Mouse (Mus musculus) stomach, embryonic 14.5 days (tissue): ENCODE results near the gene Sprr2f. TPM values are rescaled to one million over a fixed set of nuclear protein-coding genes. Genes with fewer than 3 reads are reported as not detected.

Experiments
- ATAC-seq: fragments of 200-750 bp; cut with Nextera tagmentation; 2 replicates; pipeline ENCODE4 v1.8.0; 2017; ENCODE audit warnings: low read depth, moderate TSS enrichment; ENCODE audit not compliant: insufficient number of reproducible peaks, insufficient read depth, low FRiP score
- H3K27ac ChIP-seq: fragments of 300-500 bp; sonication (generic); 2 replicates; pipeline ENCODE4 v1.5.1; 2014; ENCODE audit warnings: mild to moderate bottlenecking, low read length, moderate library complexity, mixed read lengths
- H3K27me3 ChIP-seq: fragments of 300-500 bp; sonication (generic); 2 replicates; pipeline ENCODE4 v1.6.1; 2014; ENCODE audit warnings: low read length, control low read depth, mixed read lengths; ENCODE audit not compliant: control insufficient read depth, insufficient read depth
- H3K36me3 ChIP-seq: fragments of 300-500 bp; sonication (generic); 2 replicates; pipeline ENCODE4 v1.6.1; 2014; ENCODE audit warnings: mild to moderate bottlenecking, control low read depth, low read length, moderate library complexity, mixed read lengths; ENCODE audit not compliant: control insufficient read depth, insufficient read depth
- H3K4me1 ChIP-seq: fragments of 300-500 bp; sonication (generic); 2 replicates; pipeline ENCODE4 v1.6.1; 2014; ENCODE audit warnings: low read length, control low read depth, mixed read lengths; ENCODE audit not compliant: control insufficient read depth, insufficient read depth
- H3K4me2 ChIP-seq: fragments of 300-500 bp; sonication (generic); replicated peaks from 2 replicates; pipeline ENCODE4 v1.6.1; 2014; ENCODE audit warnings: low read depth, low read length, control low read depth
- H3K4me3 ChIP-seq: fragments of 300-500 bp; sonication (generic); 2 replicates; pipeline ENCODE4 v1.5.1; 2014; ENCODE audit warnings: low read depth, low read length, control low read depth
- H3K9ac ChIP-seq: fragments of 300-500 bp; sonication (generic); replicated peaks from 2 replicates; pipeline ENCODE4 v1.6.1; 2014; ENCODE audit warnings: low read depth, mild to moderate bottlenecking, control low read depth, low read length, moderate library complexity, mixed read lengths
- H3K9me3 ChIP-seq: fragments of 300-500 bp; sonication (generic); 2 replicates; pipeline ENCODE4 v1.6.1; 2016; ENCODE audit warnings: low read depth, low read length, control low read depth; ENCODE audit not compliant: control insufficient read depth
- WGBS: fragments of 180-500 bp; shearing (Covaris S2); extraction: QIAGEN DNeasy Blood & Tissue Kit; methylation state at CpG from one replicate; pipeline ENCODE4 v1.1.7; 2014; 5-methylcytosine and 5-hydroxymethylcytosine counted together
- polyA plus RNA-seq: library from polyadenylated mRNA; unstranded; fragments of >200 nt; fragmentation: Nextera tagmentation; extraction: Ambion mirVana; gene quantifications from 2 replicates; pipeline ENCODE4 v1.2.1, GENCODE M21; 2014

Sprr2f gene
- polyA plus RNA-seq, 1 experiment from 2014 or later = not detected

DNA sequence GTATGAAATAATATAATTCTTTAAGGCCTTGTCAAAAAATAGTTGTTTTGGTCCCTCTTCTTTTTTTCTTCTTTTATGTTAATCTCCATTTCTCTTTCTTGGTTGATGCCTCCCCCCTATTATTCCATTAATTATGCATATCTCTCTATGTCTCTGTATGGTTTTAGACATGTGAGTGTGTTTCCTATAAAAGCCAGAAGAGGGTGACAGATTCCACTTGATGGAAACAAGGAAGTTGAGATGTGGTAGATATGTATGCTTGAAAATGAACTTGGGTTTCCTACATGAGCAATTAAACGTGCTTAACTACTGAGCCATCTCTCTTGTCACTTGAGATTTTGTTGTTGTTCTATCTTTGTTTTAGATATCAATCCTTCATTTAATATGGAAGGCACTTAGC lies 29.3 kb downstream of the Sprr2f start:
- no peaks in the 10 kb centered on the region for H3K36me3 ChIP-seq
- H3K9ac ChIP-seq = no peak overlapping the region
- H3K27me3 ChIP-seq = no peaks in the 10 kb centered on the region
- H3K4me2 ChIP-seq = no peak overlapping the region
- no peaks in the 10 kb centered on the region for H3K9me3 ChIP-seq
- ATAC-seq = no peak
- no peak overlapping the region for H3K27ac ChIP-seq
- no peaks in the 10 kb centered on the region for H3K4me1 ChIP-seq
- WGBS = 45% methylated on average over 1 of the region's 1 CpGs
- no peak overlapping the region for H3K4me3 ChIP-seq

DNA sequence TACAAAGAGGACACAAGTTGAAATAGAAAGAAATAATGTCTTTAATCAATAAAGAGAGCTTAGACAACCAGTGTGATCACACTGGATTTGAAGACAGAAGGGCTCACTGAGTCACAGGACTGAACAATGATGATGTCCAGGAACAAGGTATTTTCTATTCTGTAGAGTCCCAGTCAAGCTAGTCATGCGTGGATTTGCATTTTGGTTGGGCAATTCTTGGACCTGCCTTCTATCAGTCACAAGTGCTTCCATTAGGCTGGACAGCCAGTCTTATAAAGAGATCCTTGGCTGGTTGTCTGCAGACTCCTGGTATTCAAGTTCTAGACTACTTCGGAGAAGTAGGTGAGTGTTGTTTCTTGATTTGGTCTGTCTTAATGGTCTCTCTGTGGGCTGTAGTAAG lies 42.7 kb downstream of the Sprr2f start, which contains the start of gene Sprr2i:
Gene Sprr2i, plus strand, starts transcription at position 301 of the 400 bp plus-strand sequence.
- Histone ChIP-seq H3K27me3 (no peaks in the 10 kb centered on the region), H3K4me1 (no peaks in the 10 kb centered on the region), H3K27ac (no peak within 1 kb of the TSS), H3K4me3 (no peak within 1 kb of the TSS), H3K36me3 (no peaks in the 10 kb centered on the region), H3K9ac (no peak within 1 kb of the TSS), H3K4me2 (no peak within 1 kb of the TSS), H3K9me3 (no peaks in the 10 kb centered on the region)
- 84% methylated on average over 2 of the region's 2 CpGs for WGBS
- ATAC-seq = no peak

Other genes starting within 250 kb of the Sprr2f start
- gene Prr9, start 241.2 kb upstream of the Sprr2f start, polyA plus RNA-seq = not detected in 2 replicates
- gene Lelp1, start 222.4 kb upstream of the Sprr2f start, polyA plus RNA-seq = not detected in 2 replicates
- gene Sprr2a1, start 149.4 kb upstream of the Sprr2f start, polyA plus RNA-seq = 5.3 and 7.6 TPM in 2 replicates
- gene Sprr2a2, start 149.3 kb upstream of the Sprr2f start, polyA plus RNA-seq = 258 and 291 TPM in 2 replicates
- gene Sprr2a3, start 79.8 kb upstream of the Sprr2f start, polyA plus RNA-seq = 19.7 and 23.0 TPM in 2 replicates
- not detected in 2 replicates for gene Sprr2b, start 48.6 kb upstream of the Sprr2f start, polyA plus RNA-seq
- not detected in 2 replicates for gene Sprr2d, start 26.0 kb upstream of the Sprr2f start, polyA plus RNA-seq
- not detected in 2 replicates for gene Sprr2e, start 13.0 kb upstream of the Sprr2f start, polyA plus RNA-seq
- not detected in 2 replicates for gene Sprr2h, start 20.5 kb downstream of the Sprr2f start, polyA plus RNA-seq
- gene Sprr2i, start 42.8 kb downstream of the Sprr2f start, polyA plus RNA-seq = not detected in 2 replicates
- not detected in 2 replicates for gene Sprr2j-ps, start 52.9 kb downstream of the Sprr2f start, polyA plus RNA-seq
- 5.8 and 7.5 TPM in 2 replicates for gene Gm9774, start 64.2 kb downstream of the Sprr2f start, polyA plus RNA-seq
- gene Sprr2k, start 67.4 kb downstream of the Sprr2f start, polyA plus RNA-seq = not detected in 2 replicates
- gene Sprr1b, start 73.6 kb downstream of the Sprr2f start, polyA plus RNA-seq = not detected in 2 replicates
- 0.20 and 0.97 TPM in 2 replicates for gene Sprr3, start 93.5 kb downstream of the Sprr2f start, polyA plus RNA-seq
- gene Sprr1a, start 120.7 kb downstream of the Sprr2f start, polyA plus RNA-seq = 26.0 and 31.7 TPM in 2 replicates
- not detected in 2 replicates for gene Sprr4, start 135.3 kb downstream of the Sprr2f start, polyA plus RNA-seq
- gene 2310046K23Rik, start 169.3 kb downstream of the Sprr2f start, polyA plus RNA-seq = not detected in 2 replicates
- 0.25 and 0.52 TPM in 2 replicates for gene Ivl, start 208.5 kb downstream of the Sprr2f start, polyA plus RNA-seq
- gene Smcp, start 223.8 kb downstream of the Sprr2f start, polyA plus RNA-seq = not detected in 2 replicates
- gene 2210017I01Rik, start 242.3 kb downstream of the Sprr2f start, polyA plus RNA-seq = not detected in 2 replicates